Mouse (Mus musculus) embryonic fibroblast, embryonic 13.5 days (primary cell): ENCODE data around the gene Gm17657.
"Not testable (repeated sequence)": the region's sequence is repeated elsewhere in the genome, so short reads cannot be mapped to it uniquely, and the experiment has no call there.

ENCODE experiments used
- CTCF ChIP-seq: IDR thresholded peaks from 2 replicates; pipeline ENCODE4 v1.5.1; 2011; ENCODE audit warnings: mild to moderate bottlenecking, control low read depth, low read length, moderate library complexity, borderline replicate concordance; ENCODE audit not compliant: insufficient read depth
- POLR2A ChIP-seq: IDR thresholded peaks from 2 replicates; pipeline ENCODE4 v1.6.1; 2011; ENCODE audit warnings: low read depth, mild to moderate bottlenecking, control low read depth, low read length, moderate library complexity

DNA sequence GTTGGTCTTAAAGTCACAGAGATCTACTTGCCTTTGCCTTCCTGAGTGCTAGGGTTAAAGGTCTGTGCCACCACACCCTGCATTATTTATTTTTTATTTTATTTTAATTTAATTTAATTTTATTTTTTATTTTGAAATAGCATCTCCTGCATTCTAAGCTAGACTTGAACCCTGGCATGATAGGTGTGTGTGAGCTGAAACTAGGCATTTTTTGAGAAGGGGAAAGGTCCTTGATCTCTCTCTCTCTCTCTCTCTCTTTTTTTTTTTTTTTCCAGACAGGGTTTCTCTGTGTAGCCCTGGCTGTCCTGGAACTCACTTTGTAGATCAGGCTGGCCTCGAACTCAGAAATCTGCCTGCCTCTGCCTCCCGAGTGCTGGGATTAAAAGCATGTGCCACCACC lies 50.5 kb downstream of the Gm17657 start:
- not testable (repeated sequence) for TF ChIP-seq CTCF, POLR2A
